Comparison of ENCODE assay signal across 13 mouse cellular contexts in genomic region chr10:79966886-79967400, GRCm38 (mm10). TPM values are rescaled to one million over a fixed set of nuclear protein-coding genes. Genes with fewer than 3 reads are reported as not detected.
DNase-seq lines count a peak whose midpoint lies in the region; ATAC-seq and TF ChIP-seq lines count a peak whose summit lies in the region.
"Had no signal": no experiment of that assay in that cellular context is flagged by ENCODE, and none has a peak within 500 bp of the region (broad histone marks: within the 10 kb centered on the region; RNA-seq: fewer than 3 reads in every experiment).

No protein-coding gene starts in this region.

- peak; percentile 14; the same call in 1 of the 2 replicates for ATAC-seq in intestine, postnatal 0 days
- ATAC-seq in intestine, embryonic 15.5 days, result no peak
- ATAC-seq: liver, postnatal 0 days had no signal

- 89% methylated on average over 5 of the region's 5 CpGs for WGBS in intestine, postnatal 0 days
- 95% methylated on average over 5 of the region's 5 CpGs for WGBS in intestine, embryonic 15.5 days

- H3K27me3 ChIP-seq in intestine, postnatal 0 days (replicated peaks; ENCODE audit: control insufficient read depth, insufficient read depth, low read length), result peaks cover 18% of the 10 kb centered on the region
- peaks cover 26% of the 10 kb centered on the region for H3K27me3 ChIP-seq in intestine, embryonic 15.5 days (replicated peaks)

- H3K4me2 ChIP-seq in intestine, postnatal 0 days (replicated peaks; ENCODE audit: low read depth), result no peak overlapping the region
- no peak overlapping the region for H3K4me2 ChIP-seq in intestine, embryonic 15.5 days (replicated peaks)
- H3K4me2 ChIP-seq: heart, embryonic 13.5 days; neural tube, embryonic 15.5 days had no signal

- H3K4me1 ChIP-seq in intestine, postnatal 0 days (replicated peaks; ENCODE audit: control insufficient read depth, insufficient read depth, low read length), result no peaks in the 10 kb centered on the region
- peaks cover 9% of the 10 kb centered on the region for H3K4me1 ChIP-seq in intestine, embryonic 15.5 days (replicated peaks)

- TF ChIP-seq CTCF in intestine, postnatal 0 days (IDR thresholded peaks at IDR 0.05; ENCODE audit: low read depth), result no peak

- H3K9ac ChIP-seq in intestine, postnatal 0 days (ENCODE audit: low read depth, low read length), result no peak overlapping the region
- H3K9ac ChIP-seq in intestine, embryonic 15.5 days, result no peak overlapping the region
- H3K9ac ChIP-seq: heart, embryonic 13.5 days; liver, postnatal 0 days; neural tube, embryonic 15.5 days had no signal

- DNase-seq in adrenal gland, postnatal 14 days, result peak; percentile 45
- no peak for DNase-seq in adrenal gland, adult 2 months
- DNase-seq in cerebellum, postnatal 14 days, result peak; percentile 80 to 81
- DNase-seq in kidney, postnatal 14 days, result peak; percentile 89
- no peak for DNase-seq in spleen, postnatal 36 days (ENCODE audit: low spot score in 2 of 2)
- no peak for DNase-seq in frontal cortex, postnatal 25 days (ENCODE audit: low spot score in 2 of 2)
- DNase-seq: liver, postnatal 0 days had no signal

- H3K4me3 ChIP-seq in intestine, postnatal 0 days (ENCODE audit: low read depth, low read length), result no peak overlapping the region
- no peak overlapping the region for H3K4me3 ChIP-seq in intestine, embryonic 15.5 days (replicated peaks)
- H3K4me3 ChIP-seq: heart, embryonic 13.5 days; neural tube, embryonic 15.5 days had no signal

- H3K27ac ChIP-seq in intestine, postnatal 0 days (ENCODE audit: low read depth, low read length), result no peak overlapping the region
- H3K27ac ChIP-seq in intestine, embryonic 15.5 days, result no peak overlapping the region
- H3K27ac ChIP-seq: heart, embryonic 13.5 days; neural tube, embryonic 15.5 days had no signal

- H3K9me3 ChIP-seq in intestine, postnatal 0 days (ENCODE audit: control insufficient read depth), result no peaks in the 10 kb centered on the region
- H3K9me3 ChIP-seq in intestine, embryonic 15.5 days, result no peaks in the 10 kb centered on the region
- H3K9me3 ChIP-seq: heart, embryonic 13.5 days; neural tube, embryonic 15.5 days had no signal

- peaks cover 45% of the 10 kb centered on the region for H3K36me3 ChIP-seq in intestine, postnatal 0 days (ENCODE audit: control insufficient read depth, insufficient read depth)
- H3K36me3 ChIP-seq in intestine, embryonic 15.5 days, result peaks cover 43% of the 10 kb centered on the region

RNA-seq across cellular contexts. Expression of gene Grin3b, which starts 3.6 kb away (rescaled TPM):
- total RNA-seq in adrenal gland, postnatal 14 days (2021), result not detected in 2 replicates
- total RNA-seq in adrenal gland, adult 2 months (2021), result under 1 TPM in 1 of 2 experiments, not detected in 1; 0.31 TPM
- 0.09 and 0.17 TPM in 2 replicates for polyA plus RNA-seq in adrenal gland, adult 2 months (2012; rRNA removed)
- polyA plus RNA-seq in intestine, postnatal 0 days (2015; fragmentation: Nextera tagmentation; extraction: Ambion mirVana), result 0.08 and 0.17 TPM in 2 replicates
- 0.11 TPM in 2 replicates for polyA plus RNA-seq in intestine, embryonic 15.5 days (2015; fragmentation: Nextera tagmentation; extraction: Ambion mirVana)
- total RNA-seq: megakaryocyte progenitor cell, adult 5-6 weeks; monocyte, adult 5-6 weeks had no signal

RNA-seq across cellular contexts. Expression of gene Wdr18, which starts 7.0 kb away (rescaled TPM):
- 30.3 and 36.6 TPM in 2 replicates for total RNA-seq in adrenal gland, postnatal 14 days (2021)
- total RNA-seq in adrenal gland, adult 2 months (2021), result 10 to 100 TPM; 29.4 to 31.5 TPM
- polyA plus RNA-seq in adrenal gland, adult 2 months (2012; rRNA removed), result 66.1 and 66.8 TPM in 2 replicates
- 41.9 and 44.0 TPM in 2 replicates for polyA plus RNA-seq in intestine, postnatal 0 days (2015; fragmentation: Nextera tagmentation; extraction: Ambion mirVana)
- 90.3 and 94.8 TPM in 2 replicates for polyA plus RNA-seq in intestine, embryonic 15.5 days (2015; fragmentation: Nextera tagmentation; extraction: Ambion mirVana)

RNA-seq across cellular contexts. Expression of gene Tmem259, which starts 17.2 kb away (rescaled TPM):
- total RNA-seq in adrenal gland, postnatal 14 days (2021), result 141 and 157 TPM in 2 replicates
- 100 to 1,000 TPM; 142 to 143 TPM for total RNA-seq in adrenal gland, adult 2 months (2021)
- polyA plus RNA-seq in adrenal gland, adult 2 months (2012; rRNA removed), result 619 and 624 TPM in 2 replicates
- 24.7 and 25.3 TPM in 2 replicates for polyA plus RNA-seq in intestine, postnatal 0 days (2015; fragmentation: Nextera tagmentation; extraction: Ambion mirVana)
- polyA plus RNA-seq in intestine, embryonic 15.5 days (2015; fragmentation: Nextera tagmentation; extraction: Ambion mirVana), result 18.1 and 19.6 TPM in 2 replicates

RNA-seq across cellular contexts. Expression of gene Cnn2, which starts 21.4 kb away (rescaled TPM):
- 40.2 and 55.9 TPM in 2 replicates for total RNA-seq in adrenal gland, postnatal 14 days (2021)
- total RNA-seq in adrenal gland, adult 2 months (2021), result 10 to 100 TPM; 29.5 to 50.1 TPM
- polyA plus RNA-seq in adrenal gland, adult 2 months (2012; rRNA removed), result 53.0 and 58.8 TPM in 2 replicates
- 109 and 117 TPM in 2 replicates for polyA plus RNA-seq in intestine, postnatal 0 days (2015; fragmentation: Nextera tagmentation; extraction: Ambion mirVana)
- polyA plus RNA-seq in intestine, embryonic 15.5 days (2015; fragmentation: Nextera tagmentation; extraction: Ambion mirVana), result 239 and 242 TPM in 2 replicates

RNA-seq across cellular contexts. Expression of gene Abca7, which starts 29.4 kb away (rescaled TPM):
- total RNA-seq in adrenal gland, postnatal 14 days (2021), result 18.7 and 20.7 TPM in 2 replicates
- total RNA-seq in adrenal gland, adult 2 months (2021), result 10 to 100 TPM; 18.4 to 22.9 TPM
- 28.6 TPM in 2 replicates for polyA plus RNA-seq in adrenal gland, adult 2 months (2012; rRNA removed)
- 2.2 and 2.5 TPM in 2 replicates for polyA plus RNA-seq in intestine, postnatal 0 days (2015; fragmentation: Nextera tagmentation; extraction: Ambion mirVana)
- 3.0 and 3.7 TPM in 2 replicates for polyA plus RNA-seq in intestine, embryonic 15.5 days (2015; fragmentation: Nextera tagmentation; extraction: Ambion mirVana)

Comparison
In these comparisons a context has a peak if more than half of its experiments do, and no peak if none do; other contexts are left out.
1. DNase-seq: peak in adrenal gland, postnatal 14 days (single experiment), cerebellum, postnatal 14 days (2 of 2) and kidney, postnatal 14 days (single experiment); none in adrenal gland, adult 2 months (single experiment), spleen, postnatal 36 days (0 of 2) and frontal cortex, postnatal 25 days (0 of 2).
2. RNA of gene Tmem259, which starts 17.2 kb away (polyA plus RNA-seq): 619 to 624 TPM in adrenal gland, adult 2 months; 24.7 to 25.3 TPM in intestine, postnatal 0 days and 18.1 to 19.6 TPM in intestine, embryonic 15.5 days; every median in the first group is over 10 times any median in the second.